Mouse (Mus musculus) spleen, adult 2 months (tissue): ENCODE data around the gene Mgat4b.

Experiments
- CTCF ChIP-seq: fragments of 200-500 bp; IDR thresholded peaks from 2 replicates; pipeline ENCODE4 v1.5.1; 2011; ENCODE audit warnings: mild to moderate bottlenecking, inconsistent platforms; ENCODE audit not compliant: insufficient read depth, insufficient read length, insufficient replicate concordance; ENCODE audit errors: extremely low read depth
- POLR2A ChIP-seq: fragments of 200-500 bp; IDR thresholded peaks from 2 replicates; pipeline ENCODE4 v1.6.1; 2011; ENCODE audit warnings: low read depth, low read length, inconsistent platforms

DNA sequence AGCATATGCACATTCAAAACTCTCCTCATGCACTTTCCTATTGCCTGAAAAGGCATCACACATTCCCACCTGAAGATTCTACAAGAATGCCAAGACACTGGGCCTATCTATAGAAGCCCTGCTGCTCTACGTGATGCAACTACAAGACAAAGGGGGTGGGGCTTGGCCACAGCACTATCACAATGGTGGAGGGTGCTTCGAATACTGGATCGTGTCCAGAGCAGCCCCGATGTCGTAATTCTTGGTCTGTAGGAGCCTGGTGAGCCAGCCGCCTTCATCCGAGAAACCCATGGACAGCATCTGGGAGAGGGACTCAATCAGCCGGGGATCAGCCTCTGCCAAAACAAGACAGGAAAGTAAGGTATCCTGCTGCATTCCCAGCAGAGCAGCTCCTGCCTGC, 10.1 kb upstream of the Mgat4b start:
- TF ChIP-seq CTCF = no peak
- no peak for TF ChIP-seq POLR2A
